Mouse (Mus musculus): Measurements from ENCODE around the gene Cmas.

The Cmas gene

GRCm38 (mm10) chr6:142756507-142757333 is at the start of gene Cmas:
Gene Cmas, plus strand, starts transcription at chr6:142756686.
- DNase-seq (ENCODE audit: low spot score in 2 of 2): peak; percentile 88 to 89

- DNase-seq (ENCODE audit: low spot score in 2 of 2): no peak
Measured at GRCm38 (mm10) chr6:142706688-142707087, 49.8 kb upstream of the Cmas start.

GRCm38 (mm10) chr6:142708369-142708768 is 48.1 kb upstream of the Cmas start:
- DNase-seq (ENCODE audit: low spot score in 2 of 2): no peak

- DNase-seq (ENCODE audit: low spot score in 2 of 2): no peak
Measured at GRCm38 (mm10) chr6:142710690-142711089, 45.8 kb upstream of the Cmas start.

GRCm38 (mm10) chr6:142711106-142711505 is 45.4 kb upstream of the Cmas start:
- DNase-seq (ENCODE audit: low spot score in 2 of 2): no peak

- DNase-seq (ENCODE audit: low spot score in 2 of 2): no peak
Measured at GRCm38 (mm10) chr6:142715026-142715425, 41.5 kb upstream of the Cmas start.

GRCm38 (mm10) chr6:142717186-142717585 is 39.3 kb upstream of the Cmas start:
- DNase-seq (ENCODE audit: low spot score in 2 of 2): no peak

GRCm38 (mm10) chr6:142718167-142718566 is 38.3 kb upstream of the Cmas start:
- DNase-seq (ENCODE audit: low spot score in 2 of 2): no peak

- DNase-seq (ENCODE audit: low spot score in 2 of 2): no peak
Measured at GRCm38 (mm10) chr6:142720641-142721040, 35.8 kb upstream of the Cmas start.

GRCm38 (mm10) chr6:142721731-142722130 is 34.8 kb upstream of the Cmas start:
- DNase-seq (ENCODE audit: low spot score in 2 of 2): no peak

GRCm38 (mm10) chr6:142726032-142726431 is 30.5 kb upstream of the Cmas start:
- DNase-seq (ENCODE audit: low spot score in 2 of 2): no peak

GRCm38 (mm10) chr6:142732567-142733290 is 23.8 kb upstream of the Cmas start:
- DNase-seq (ENCODE audit: low spot score in 2 of 2): no peak

GRCm38 (mm10) chr6:142735302-142736005 is 21.0 kb upstream of the Cmas start:
- DNase-seq (ENCODE audit: low spot score in 2 of 2): no peak

GRCm38 (mm10) chr6:142738225-142738624 is 18.3 kb upstream of the Cmas start:
- no peak for DNase-seq (ENCODE audit: low spot score in 2 of 2)

GRCm38 (mm10) chr6:142738637-142739036 is 17.8 kb upstream of the Cmas start:
- DNase-seq (ENCODE audit: low spot score in 2 of 2): no peak

- DNase-seq (ENCODE audit: low spot score in 2 of 2): no peak
Measured at GRCm38 (mm10) chr6:142741763-142742162, 14.7 kb upstream of the Cmas start.

GRCm38 (mm10) chr6:142743193-142743592 is 13.3 kb upstream of the Cmas start:
- no peak for DNase-seq (ENCODE audit: low spot score in 2 of 2)

- no peak for DNase-seq (ENCODE audit: low spot score in 2 of 2)
Measured at GRCm38 (mm10) chr6:142745484-142745883, 11.0 kb upstream of the Cmas start.

GRCm38 (mm10) chr6:142746765-142747164 is 9.7 kb upstream of the Cmas start:
- DNase-seq (ENCODE audit: low spot score in 2 of 2): no peak

GRCm38 (mm10) chr6:142747165-142747564 is 9.3 kb upstream of the Cmas start:
- no peak for DNase-seq (ENCODE audit: low spot score in 2 of 2)

GRCm38 (mm10) chr6:142748057-142748708 is 8.3 kb upstream of the Cmas start:
- DNase-seq (ENCODE audit: low spot score in 2 of 2): no peak

GRCm38 (mm10) chr6:142751365-142751764 is 5.1 kb upstream of the Cmas start:
- no peak for DNase-seq (ENCODE audit: low spot score in 2 of 2)
